Mouse (Mus musculus): ENCODE results near the gene Ube3a.

The Ube3a gene

DNA sequence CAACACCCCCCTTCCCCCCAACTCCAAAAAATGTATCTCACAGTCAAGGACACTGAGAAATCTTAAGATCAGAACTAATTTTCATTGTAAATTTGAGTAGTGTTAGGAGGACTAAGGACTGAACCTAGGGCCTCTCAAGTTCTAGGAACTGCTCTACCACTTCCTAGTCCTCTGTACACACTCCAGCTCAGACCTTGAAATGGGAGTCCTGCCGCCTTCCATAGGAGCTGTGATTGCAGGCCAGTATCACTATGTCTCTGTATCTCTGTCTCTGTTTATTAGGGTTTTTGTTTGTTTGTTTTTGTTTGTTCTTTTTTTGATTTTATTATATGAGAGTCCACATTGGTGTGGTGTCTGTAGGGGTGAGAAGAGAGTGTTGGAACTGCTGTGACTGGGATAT, 3.4 kb downstream of the Ube3a start:
- Histone ChIP-seq H3K4me3 (replicated peaks; ENCODE audit: low read length) (no peak overlapping the region), H3K36me3 (ENCODE audit: insufficient read depth, low read length) (no peaks in the 10 kb centered on the region), H3K4me1 (replicated peaks; ENCODE audit: low read depth, low read length) (peaks cover 14% of the 10 kb centered on the region), H3K27me3 (ENCODE audit: insufficient read depth, low read length) (no peaks in the 10 kb centered on the region), H3K9me3 (ENCODE audit: low read length) (no peaks in the 10 kb centered on the region)
- TF ChIP-seq NANOG (IDR thresholded peaks at IDR 0.05; ENCODE audit: borderline replicate concordance, low read length) (no peak), CTCF (conservative IDR thresholded peaks at IDR 0.05; ENCODE audit: low read length) (no peak), POU5F1 (IDR thresholded peaks at IDR 0.05; ENCODE audit: borderline replicate concordance, low read length) (no peak)

DNA sequence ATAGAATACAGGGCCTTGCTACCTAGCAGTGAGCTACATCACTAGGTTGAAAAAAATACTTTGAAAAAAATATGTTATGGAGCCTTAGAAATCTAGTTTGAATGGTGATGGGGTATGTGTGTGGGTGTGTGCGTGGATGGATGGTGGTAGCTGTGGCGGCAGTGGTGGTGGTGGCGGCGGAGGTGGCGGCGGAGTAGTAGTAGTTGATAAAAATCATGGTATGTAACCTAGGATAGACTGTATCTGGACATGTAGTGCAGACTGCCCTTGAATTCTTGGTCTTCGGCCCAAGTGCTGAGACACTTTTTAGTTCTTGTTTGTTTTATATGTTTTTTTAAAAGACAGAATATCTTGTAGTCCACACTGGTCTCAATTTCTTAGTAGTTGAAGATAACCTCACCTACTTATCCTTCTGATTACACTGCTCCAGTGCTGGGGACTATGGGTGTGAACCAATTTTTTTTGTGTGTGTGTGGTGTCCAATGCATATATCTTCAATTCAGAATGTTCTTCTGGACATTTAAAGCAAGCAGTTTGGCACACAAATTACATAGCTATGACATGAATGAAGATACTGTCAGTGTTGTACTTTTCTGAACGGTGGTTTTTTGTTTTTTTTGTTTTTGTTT, 6.3 kb downstream of the Ube3a start:
- no peaks in the 10 kb centered on the region for H3K36me3 ChIP-seq (ENCODE audit: insufficient read depth, low read length)
- no peaks in the 10 kb centered on the region for H3K9me3 ChIP-seq (ENCODE audit: low read length)
- no peak for TF ChIP-seq CTCF (conservative IDR thresholded peaks at IDR 0.05; ENCODE audit: low read length)
- H3K27me3 ChIP-seq (ENCODE audit: insufficient read depth, low read length) = no peaks in the 10 kb centered on the region
- H3K4me1 ChIP-seq (replicated peaks; ENCODE audit: low read depth, low read length) = peaks cover 13% of the 10 kb centered on the region
- no peak overlapping the region for H3K4me3 ChIP-seq (replicated peaks; ENCODE audit: low read length)

DNA sequence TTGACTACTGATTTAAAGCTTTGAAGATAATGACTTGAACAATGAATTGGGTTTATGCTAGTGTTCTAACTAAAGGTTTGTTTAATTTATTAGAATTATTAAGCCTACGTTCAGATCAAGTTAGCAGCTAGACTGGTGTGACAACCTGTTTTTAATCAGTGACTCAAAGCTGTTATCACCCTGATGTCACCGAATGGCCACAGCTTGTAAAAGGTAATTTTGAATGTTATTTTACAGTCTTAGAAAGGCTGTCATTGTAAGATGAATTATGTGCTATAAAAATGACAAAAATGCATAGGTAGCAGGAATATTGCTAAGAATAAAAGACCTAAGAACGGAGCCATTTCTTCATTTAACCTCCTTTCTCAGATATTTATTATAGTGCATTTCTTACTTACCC, 14.7 kb downstream of the Ube3a start:
- Histone ChIP-seq H3K27me3 (ENCODE audit: insufficient read depth, low read length) (no peaks in the 10 kb centered on the region), H3K36me3 (ENCODE audit: insufficient read depth, low read length) (peaks cover 8% of the 10 kb centered on the region), H3K9me3 (ENCODE audit: low read length) (no peaks in the 10 kb centered on the region), H3K4me1 (replicated peaks; ENCODE audit: low read depth, low read length) (no peaks in the 10 kb centered on the region), H3K4me3 (replicated peaks; ENCODE audit: low read length) (no peak overlapping the region)
- no peak for TF ChIP-seq NANOG (IDR thresholded peaks at IDR 0.05; ENCODE audit: borderline replicate concordance, low read length)

DNA sequence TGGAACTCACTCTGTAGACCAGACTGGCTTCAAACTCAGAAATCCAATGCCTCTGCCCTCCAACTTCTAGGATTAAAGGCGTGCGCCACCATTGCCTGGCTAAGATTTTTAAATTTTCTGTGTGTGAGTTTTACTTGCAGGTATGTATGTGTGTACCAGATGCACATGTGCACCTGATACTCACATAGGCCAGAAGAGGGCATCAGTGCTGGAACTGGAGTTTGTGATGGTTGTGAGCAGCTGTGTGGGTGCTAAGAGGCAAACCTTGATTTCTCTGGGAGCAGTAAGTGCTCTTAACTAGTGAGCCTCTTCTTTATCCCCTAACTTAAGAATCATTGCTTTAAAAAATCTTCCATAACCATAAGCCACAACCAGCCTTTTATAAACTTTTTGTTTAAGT, 17.0 kb downstream of the Ube3a start:
- Histone ChIP-seq H3K9me3 (ENCODE audit: low read length) (no peaks in the 10 kb centered on the region), H3K27me3 (ENCODE audit: insufficient read depth, low read length) (no peaks in the 10 kb centered on the region), H3K4me3 (replicated peaks; ENCODE audit: low read length) (no peak overlapping the region), H3K36me3 (ENCODE audit: insufficient read depth, low read length) (peaks cover 11% of the 10 kb centered on the region), H3K4me1 (replicated peaks; ENCODE audit: low read depth, low read length) (no peaks in the 10 kb centered on the region)
- TF ChIP-seq CTCF (conservative IDR thresholded peaks at IDR 0.05; ENCODE audit: low read length) (no peak), NANOG (IDR thresholded peaks at IDR 0.05; ENCODE audit: borderline replicate concordance, low read length) (no peak), POU5F1 (IDR thresholded peaks at IDR 0.05; ENCODE audit: borderline replicate concordance, low read length) (no peak)

DNA sequence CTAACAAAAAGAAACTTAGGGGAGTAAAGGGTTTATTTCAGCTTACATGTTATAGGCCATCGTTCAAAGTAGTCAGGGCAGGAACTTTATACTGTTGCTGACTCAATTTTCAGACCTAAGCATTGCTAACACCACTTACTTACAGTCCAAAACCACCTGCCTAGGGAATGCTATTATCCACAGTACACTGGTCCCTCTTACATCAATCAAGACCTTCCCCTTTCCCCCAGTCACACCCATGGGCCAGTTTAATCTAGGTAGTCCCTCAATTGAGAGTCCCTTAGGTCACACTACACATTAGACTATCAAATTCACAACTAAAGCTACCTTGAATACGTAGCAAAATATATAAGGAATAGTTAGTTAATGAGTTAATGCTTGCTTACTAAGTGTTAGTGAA, 24.8 kb downstream of the Ube3a start:
- Histone ChIP-seq H3K27me3 (ENCODE audit: insufficient read depth, low read length) (no peaks in the 10 kb centered on the region), H3K9me3 (ENCODE audit: low read length) (no peaks in the 10 kb centered on the region)
- TF ChIP-seq POU5F1 (IDR thresholded peaks at IDR 0.05; ENCODE audit: borderline replicate concordance, low read length) (no peak), CTCF (conservative IDR thresholded peaks at IDR 0.05; ENCODE audit: low read length) (no peak), NANOG (IDR thresholded peaks at IDR 0.05; ENCODE audit: borderline replicate concordance, low read length) (no peak)

DNA sequence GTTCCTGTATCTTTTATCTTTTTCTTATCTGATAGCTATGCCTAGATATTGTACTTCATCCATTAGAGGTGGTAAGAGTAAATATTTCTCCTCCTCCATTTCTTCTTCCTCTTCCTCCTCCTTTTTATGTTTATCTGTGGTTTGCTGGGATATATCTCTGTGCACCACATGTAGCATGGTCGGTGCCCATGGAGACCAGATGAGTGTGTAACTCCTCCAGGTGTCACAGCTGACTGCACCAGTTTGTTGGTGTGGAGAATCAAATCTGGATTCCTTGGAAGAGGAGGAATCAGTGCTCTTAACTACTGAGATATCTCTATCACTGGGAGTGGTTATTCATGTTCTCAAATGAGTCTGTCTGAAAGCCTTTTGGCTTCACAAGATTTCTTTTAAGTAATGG, 37.0 kb downstream of the Ube3a start:
- H3K27me3 ChIP-seq (ENCODE audit: insufficient read depth, low read length) = no peaks in the 10 kb centered on the region

More for the DNA sequence above, 24.8 kb downstream of the Ube3a start:
- no peaks in the 10 kb centered on the region for H3K4me1 ChIP-seq (replicated peaks; ENCODE audit: low read depth, low read length)
- H3K4me3 ChIP-seq (replicated peaks; ENCODE audit: low read length) = no peak overlapping the region
- peaks cover 17% of the 10 kb centered on the region for H3K36me3 ChIP-seq (ENCODE audit: insufficient read depth, low read length)

DNA sequence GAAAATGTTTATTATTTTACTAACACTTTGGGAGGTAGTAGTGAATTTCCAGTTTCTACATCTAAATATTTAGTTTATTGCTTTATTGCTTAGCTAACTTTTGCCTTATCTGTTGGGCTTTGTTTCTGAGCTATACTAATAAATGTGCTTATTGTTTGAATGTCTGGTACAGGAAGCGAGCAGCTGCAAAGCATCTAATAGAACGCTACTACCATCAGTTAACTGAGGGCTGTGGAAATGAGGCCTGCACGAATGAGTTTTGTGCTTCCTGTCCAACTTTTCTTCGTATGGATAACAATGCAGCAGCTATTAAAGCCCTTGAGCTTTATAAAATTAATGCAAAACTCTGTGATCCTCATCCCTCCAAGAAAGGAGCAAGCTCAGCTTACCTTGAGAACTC, 43.2 kb downstream of the Ube3a start:
- H3K4me1 ChIP-seq (replicated peaks; ENCODE audit: low read depth, low read length) = no peaks in the 10 kb centered on the region
- H3K36me3 ChIP-seq (ENCODE audit: insufficient read depth, low read length) = peaks cover 15% of the 10 kb centered on the region
- no peak overlapping the region for H3K4me3 ChIP-seq (replicated peaks; ENCODE audit: low read length)
- no peak for TF ChIP-seq CTCF (conservative IDR thresholded peaks at IDR 0.05; ENCODE audit: low read length)
- H3K9me3 ChIP-seq (ENCODE audit: low read length) = no peaks in the 10 kb centered on the region
- no peaks in the 10 kb centered on the region for H3K27me3 ChIP-seq (ENCODE audit: insufficient read depth, low read length)

More for the DNA sequence above, 37.0 kb downstream of the Ube3a start:
- Histone ChIP-seq H3K4me1 (replicated peaks; ENCODE audit: low read depth, low read length) (no peaks in the 10 kb centered on the region), H3K36me3 (ENCODE audit: insufficient read depth, low read length) (peaks cover 3% of the 10 kb centered on the region; the same call in 1 of the 2 replicates), H3K9me3 (ENCODE audit: low read length) (no peaks in the 10 kb centered on the region), H3K4me3 (replicated peaks; ENCODE audit: low read length) (no peak overlapping the region)
- TF ChIP-seq CTCF (conservative IDR thresholded peaks at IDR 0.05; ENCODE audit: low read length) (no peak), NANOG (IDR thresholded peaks at IDR 0.05; ENCODE audit: borderline replicate concordance, low read length) (no peak), POU5F1 (IDR thresholded peaks at IDR 0.05; ENCODE audit: borderline replicate concordance, low read length) (no peak)

DNA sequence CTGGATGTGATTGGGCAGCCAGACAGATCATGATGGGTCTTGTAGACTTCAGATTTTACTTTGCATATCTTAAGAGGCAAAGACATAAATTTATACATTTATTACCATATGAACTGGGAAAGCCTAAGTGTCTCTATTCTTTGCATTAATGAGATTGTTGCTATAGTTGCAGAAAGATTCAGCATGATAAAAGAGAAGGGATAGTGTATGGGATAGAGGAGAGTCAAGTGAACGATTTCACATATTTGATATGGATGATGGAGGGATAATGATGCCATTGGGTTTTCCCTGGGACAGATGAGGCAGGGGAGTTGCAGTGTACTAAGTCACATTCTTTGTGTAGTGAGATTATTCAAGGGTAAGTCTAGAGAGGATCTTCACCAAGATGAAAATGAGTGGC, 84.0 kb downstream of the Ube3a start:
- no peak for TF ChIP-seq POU5F1 (IDR thresholded peaks at IDR 0.05; ENCODE audit: borderline replicate concordance, low read length)
- no peak for TF ChIP-seq CTCF (conservative IDR thresholded peaks at IDR 0.05; ENCODE audit: low read length)
- TF ChIP-seq NANOG (IDR thresholded peaks at IDR 0.05; ENCODE audit: borderline replicate concordance, low read length) = no peak
- Histone ChIP-seq H3K4me1 (replicated peaks; ENCODE audit: low read depth, low read length) (no peaks in the 10 kb centered on the region), H3K36me3 (ENCODE audit: insufficient read depth, low read length) (peaks cover 10% of the 10 kb centered on the region; the same call in 1 of the 2 replicates), H3K9me3 (ENCODE audit: low read length) (no peaks in the 10 kb centered on the region), H3K4me3 (replicated peaks; ENCODE audit: low read length) (no peak overlapping the region), H3K27me3 (ENCODE audit: insufficient read depth, low read length) (no peaks in the 10 kb centered on the region)

DNA sequence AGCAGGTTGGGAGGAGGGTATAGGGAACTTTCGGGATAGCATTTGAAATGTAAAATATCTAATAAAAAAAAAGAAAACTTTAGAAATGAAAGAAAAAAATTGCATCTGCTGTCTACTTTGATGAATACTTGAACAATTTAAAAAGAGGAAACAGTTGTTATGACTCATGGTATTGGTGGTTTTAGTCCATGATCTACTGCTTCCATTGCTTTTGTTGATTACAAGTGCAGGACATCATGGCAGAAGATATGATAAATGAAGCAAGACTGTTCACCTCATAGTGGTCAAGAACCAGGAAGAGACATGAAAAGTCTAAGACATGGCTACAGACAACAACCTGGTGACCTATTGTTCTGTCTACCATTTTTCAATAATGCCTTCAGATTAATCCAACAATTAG, 94.2 kb downstream of the Ube3a start:
- no peaks in the 10 kb centered on the region for H3K9me3 ChIP-seq (ENCODE audit: low read length)
- TF ChIP-seq NANOG (IDR thresholded peaks at IDR 0.05; ENCODE audit: borderline replicate concordance, low read length) (no peak), POU5F1 (IDR thresholded peaks at IDR 0.05; ENCODE audit: borderline replicate concordance, low read length) (no peak), CTCF (conservative IDR thresholded peaks at IDR 0.05; ENCODE audit: low read length) (no peak)
- H3K4me1 ChIP-seq (replicated peaks; ENCODE audit: low read depth, low read length) = no peaks in the 10 kb centered on the region
- no peak overlapping the region for H3K4me3 ChIP-seq (replicated peaks; ENCODE audit: low read length)
- no peaks in the 10 kb centered on the region for H3K36me3 ChIP-seq (ENCODE audit: insufficient read depth, low read length)
- no peaks in the 10 kb centered on the region for H3K27me3 ChIP-seq (ENCODE audit: insufficient read depth, low read length)

Measured in E14TG2a.4 (cell line).